Mouse (Mus musculus) heart, postnatal 0 days (tissue): ENCODE data around the gene Srf. TPM values are rescaled to one million over a fixed set of nuclear protein-coding genes. Genes with fewer than 3 reads are reported as not detected.
"Not testable (repeated sequence)": the region's sequence is repeated elsewhere in the genome, so short reads cannot be mapped to it uniquely, and the experiment has no call there.

ENCODE experiments used
- ATAC-seq: fragments of 200-750 bp; cut with Nextera tagmentation; 2 replicates; pipeline ENCODE4 v1.8.0; 2017; ENCODE audit warnings: low read depth, moderate number of reproducible peaks, moderate library complexity; ENCODE audit not compliant: insufficient read depth
- DNase-seq: peaks from one replicate; pipeline ENCODE4 v3.0.0-alpha.2; 2016; ENCODE audit warnings: low spot score
- H3K27ac ChIP-seq: fragments of 300-500 bp; sonication (generic); 2 replicates; pipeline ENCODE4 v1.5.1; 2014; ENCODE audit warnings: low read depth, mild to moderate bottlenecking
- H3K27me3 ChIP-seq: fragments of 300-500 bp; sonication (generic); 2 replicates; pipeline ENCODE4 v1.6.1; 2014; ENCODE audit warnings: low read length, mixed read lengths; ENCODE audit not compliant: control insufficient read depth, insufficient read depth
- H3K36me3 ChIP-seq: fragments of 300-500 bp; sonication (generic); replicated peaks from 2 replicates; pipeline ENCODE4 v1.6.1; 2014; ENCODE audit warnings: low read length, mixed read lengths; ENCODE audit not compliant: control insufficient read depth, insufficient read depth
- H3K4me1 ChIP-seq: fragments of 300-500 bp; sonication (generic); 2 replicates; pipeline ENCODE4 v1.6.1; 2014; ENCODE audit warnings: antibody characterized with exemption; ENCODE audit not compliant: control insufficient read depth, insufficient read depth
- H3K4me2 ChIP-seq: fragments of 300-500 bp; sonication (generic); 2 replicates; pipeline ENCODE4 v1.6.1; 2014; ENCODE audit warnings: low read depth, mild to moderate bottlenecking, low read length, moderate library complexity
- H3K4me3 ChIP-seq: fragments of 300-500 bp; sonication (generic); 2 replicates; pipeline ENCODE4 v1.5.1; 2014; ENCODE audit warnings: low read depth, low read length
- H3K9ac ChIP-seq: fragments of 300-500 bp; sonication (generic); replicated peaks from 2 replicates; pipeline ENCODE4 v1.6.1; 2014; ENCODE audit warnings: low read depth, low read length, mixed read lengths
- H3K9me3 ChIP-seq: fragments of 300-500 bp; sonication (generic); replicated peaks from 2 replicates; pipeline ENCODE4 v1.6.1; 2016; ENCODE audit warnings: low read length; ENCODE audit not compliant: control insufficient read depth
- CTCF ChIP-seq: IDR thresholded peaks from 2 replicates; pipeline ENCODE4 v1.5.1; 2016; ENCODE audit warnings: antibody characterized with exemption, control low read depth, low read depth
- EP300 ChIP-seq: IDR thresholded peaks from 2 replicates; pipeline ENCODE4 v1.6.1; 2016; ENCODE audit warnings: antibody characterized with exemption, low read depth
- WGBS: fragments of 180-500 bp; shearing (Covaris S2); extraction: QIAGEN DNeasy Blood & Tissue Kit; methylation state at CpG from one replicate; pipeline ENCODE4 v1.1.7; 2014; 5-methylcytosine and 5-hydroxymethylcytosine counted together
- polyA plus RNA-seq: library from polyadenylated mRNA; unstranded; fragments of >200 nt; fragmentation: Nextera tagmentation; extraction: Ambion mirVana; gene quantifications from 2 replicates; pipeline ENCODE4 v1.2.1, GENCODE M21; 2015
- total RNA-seq: library from RNA; depleted of rRNA; stranded (reverse); fragments of >200 nt; gene quantifications from 2 replicates; pipeline ENCODE4 v1.2.3, GENCODE M21; 2014; ENCODE audit warnings: low replicate concordance

The Srf gene
- total and polyA plus RNA-seq, 2 experiments from 2014 or later = 8.8 to 192 TPM

- TF ChIP-seq CTCF (peak; percentile 40), EP300 (no peak)
- Histone ChIP-seq H3K36me3 (peaks cover 73% of the 10 kb centered on the region), H3K4me3 (no peak overlapping the region), H3K27ac (no peak overlapping the region), H3K27me3 (no peaks in the 10 kb centered on the region), H3K9me3 (no peaks in the 10 kb centered on the region), H3K4me1 (no peaks in the 10 kb centered on the region), H3K4me2 (no peak overlapping the region), H3K9ac (no peak overlapping the region)
- WGBS = 84% methylated on average over 13 of the region's 13 CpGs
- DNase-seq (no peak), ATAC-seq (no peak)
Measured at GRCm38 (mm10) chr17:46576070-46576469, 20.1 kb upstream of the Srf start.

GRCm38 (mm10) chr17:46574535-46574934 is 18.6 kb upstream of the Srf start:
- WGBS = 87% methylated on average over 7 of the region's 7 CpGs
- H3K27ac ChIP-seq = no peak overlapping the region
- H3K9me3 ChIP-seq = no peaks in the 10 kb centered on the region
- DNase-seq (no peak), ATAC-seq (no peak)
- no peak overlapping the region for H3K4me3 ChIP-seq
- no peaks in the 10 kb centered on the region for H3K4me1 ChIP-seq
- H3K36me3 ChIP-seq = peaks cover 79% of the 10 kb centered on the region
- H3K27me3 ChIP-seq = no peaks in the 10 kb centered on the region
- H3K4me2 ChIP-seq = no peak overlapping the region
- no peak overlapping the region for H3K9ac ChIP-seq
- TF ChIP-seq CTCF = no peak

- Histone ChIP-seq H3K4me1 (no peaks in the 10 kb centered on the region), H3K36me3 (peaks cover 77% of the 10 kb centered on the region), H3K9ac (no peak overlapping the region), H3K4me3 (no peak overlapping the region), H3K9me3 (no peaks in the 10 kb centered on the region), H3K27ac (peak overlapping the region; percentile 57; the same call in 1 of the 2 replicates), H3K4me2 (no peak overlapping the region), H3K27me3 (no peaks in the 10 kb centered on the region)
- DNase-seq (no peak), ATAC-seq (peak; percentile 41; the same call in 1 of the 2 replicates)
- TF ChIP-seq EP300 (no peak), CTCF (no peak)
- 67% methylated on average over 11 of the region's 11 CpGs for WGBS
Measured at GRCm38 (mm10) chr17:46571005-46571404, 15.0 kb upstream of the Srf start.

- WGBS = 90% methylated on average over 6 of the region's 6 CpGs
- Histone ChIP-seq H3K9ac (no peak overlapping the region), H3K4me3 (no peak overlapping the region), H3K4me1 (peaks cover 7% of the 10 kb centered on the region; the same call in 1 of the 2 replicates), H3K36me3 (no peaks in the 10 kb centered on the region), H3K27ac (no peak overlapping the region), H3K27me3 (no peaks in the 10 kb centered on the region), H3K9me3 (no peaks in the 10 kb centered on the region), H3K4me2 (no peak overlapping the region)
- ATAC-seq (no peak), DNase-seq (no peak)
- no peak for TF ChIP-seq EP300
- no peak for TF ChIP-seq CTCF
Measured at GRCm38 (mm10) chr17:46559146-46559545, 3.2 kb upstream of the Srf start.

- H3K4me3 ChIP-seq = no peak overlapping the region
- no peaks in the 10 kb centered on the region for H3K27me3 ChIP-seq
- DNase-seq (no peak), ATAC-seq (no peak)
- no peak overlapping the region for H3K4me2 ChIP-seq
- H3K27ac ChIP-seq = no peak overlapping the region
- peaks cover 17% of the 10 kb centered on the region; the same call in 1 of the 2 replicates for H3K4me1 ChIP-seq
- no peak for TF ChIP-seq CTCF
- no peak for TF ChIP-seq EP300
- H3K9me3 ChIP-seq = no peaks in the 10 kb centered on the region
- H3K36me3 ChIP-seq = no peaks in the 10 kb centered on the region
- WGBS = 79% methylated on average over 5 of the region's 5 CpGs
- no peak overlapping the region for H3K9ac ChIP-seq
Measured at GRCm38 (mm10) chr17:46558151-46558550, 2.2 kb upstream of the Srf start.

GRCm38 (mm10) chr17:46557321-46557720 is 1.3 kb upstream of the Srf start:
- H3K9ac ChIP-seq, H3K4me3 ChIP-seq, H3K36me3 ChIP-seq, DNase-seq, H3K9me3 ChIP-seq, H3K4me2 ChIP-seq, H3K27me3 ChIP-seq, H3K27ac ChIP-seq, ATAC-seq: not testable (repeated sequence)
- peaks cover 17% of the 10 kb centered on the region; the same call in 1 of the 2 replicates for H3K4me1 ChIP-seq
